Mouse (Mus musculus): ENCODE data around the gene Gpc6.

GRCm38 (mm10) chr14:117962453-117962852 lies 1037.3 kb downstream of the Gpc6 start:
- TF ChIP-seq MEF2A (IDR thresholded peaks at IDR 0.05; ENCODE audit: borderline replicate concordance, low read depth, low read length) (no peak), POLR2AphosphoS2 (IDR thresholded peaks at IDR 0.05; ENCODE audit: low read depth, low read length) (no peak)

Data from CH12.LX (cell line).